Mouse (Mus musculus) embryonic facial prominence, embryonic 13.5 days (tissue): ENCODE results near the gene Elf4. TPM values are rescaled to one million over a fixed set of nuclear protein-coding genes. Genes with fewer than 3 reads are reported as not detected.
A peak's percentile ranks its signal among the peaks of the same experiment; 100 is the strongest.

Experiments used
- ATAC-seq: fragments of 200-750 bp; cut with Nextera tagmentation; 2 replicates; pipeline ENCODE4 v1.8.0; 2017; ENCODE audit warnings: low read depth; ENCODE audit not compliant: insufficient number of reproducible peaks, insufficient read depth, low FRiP score, low TSS enrichment
- H3K27ac ChIP-seq: fragments of 300-500 bp; sonication (generic); 2 replicates; pipeline ENCODE4 v1.5.1; 2015; ENCODE audit warnings: moderate library complexity, mild to moderate bottlenecking, inconsistent platforms
- H3K27me3 ChIP-seq: fragments of 300-500 bp; sonication (generic); 2 replicates; pipeline ENCODE4 v1.6.1; 2015; ENCODE audit warnings: mild to moderate bottlenecking, inconsistent platforms
- H3K36me3 ChIP-seq: fragments of 300-500 bp; sonication (generic); 2 replicates; pipeline ENCODE4 v1.6.1; 2015; ENCODE audit warnings: mild to moderate bottlenecking, inconsistent platforms
- H3K4me1 ChIP-seq: fragments of 300-500 bp; sonication (generic); 2 replicates; pipeline ENCODE4 v1.6.1; 2015; ENCODE audit warnings: inconsistent platforms
- H3K4me2 ChIP-seq: fragments of 300-500 bp; sonication (generic); 2 replicates; pipeline ENCODE4 v1.6.1; 2015; ENCODE audit warnings: moderate library complexity, mild to moderate bottlenecking, inconsistent platforms
- H3K4me3 ChIP-seq: fragments of 300-500 bp; sonication (generic); 2 replicates; pipeline ENCODE4 v1.5.1; 2015; ENCODE audit warnings: mild to moderate bottlenecking, inconsistent platforms
- H3K9ac ChIP-seq: fragments of 300-500 bp; sonication (generic); 2 replicates; pipeline ENCODE4 v1.6.1; 2015; ENCODE audit warnings: mild to moderate bottlenecking, inconsistent platforms
- H3K9me3 ChIP-seq: fragments of 300-500 bp; sonication (generic); 2 replicates; pipeline ENCODE4 v1.6.1; 2016; ENCODE audit warnings: inconsistent platforms
- WGBS: fragments of 180-500 bp; shearing (Covaris S2); methylation state at CpG from one replicate; pipeline ENCODE4 v1.1.7; 2015; ENCODE audit warnings: mixed read lengths; 5-methylcytosine and 5-hydroxymethylcytosine counted together
- polyA plus RNA-seq: library from polyadenylated mRNA; unstranded; fragments of >200 nt; fragmentation: Nextera tagmentation; extraction: Ambion mirVana; gene quantifications from 2 replicates; pipeline ENCODE4 v1.2.1, GENCODE M21; 2015

The Elf4 gene
- 4.5 and 5.2 TPM in 2 replicates for polyA plus RNA-seq

DNA sequence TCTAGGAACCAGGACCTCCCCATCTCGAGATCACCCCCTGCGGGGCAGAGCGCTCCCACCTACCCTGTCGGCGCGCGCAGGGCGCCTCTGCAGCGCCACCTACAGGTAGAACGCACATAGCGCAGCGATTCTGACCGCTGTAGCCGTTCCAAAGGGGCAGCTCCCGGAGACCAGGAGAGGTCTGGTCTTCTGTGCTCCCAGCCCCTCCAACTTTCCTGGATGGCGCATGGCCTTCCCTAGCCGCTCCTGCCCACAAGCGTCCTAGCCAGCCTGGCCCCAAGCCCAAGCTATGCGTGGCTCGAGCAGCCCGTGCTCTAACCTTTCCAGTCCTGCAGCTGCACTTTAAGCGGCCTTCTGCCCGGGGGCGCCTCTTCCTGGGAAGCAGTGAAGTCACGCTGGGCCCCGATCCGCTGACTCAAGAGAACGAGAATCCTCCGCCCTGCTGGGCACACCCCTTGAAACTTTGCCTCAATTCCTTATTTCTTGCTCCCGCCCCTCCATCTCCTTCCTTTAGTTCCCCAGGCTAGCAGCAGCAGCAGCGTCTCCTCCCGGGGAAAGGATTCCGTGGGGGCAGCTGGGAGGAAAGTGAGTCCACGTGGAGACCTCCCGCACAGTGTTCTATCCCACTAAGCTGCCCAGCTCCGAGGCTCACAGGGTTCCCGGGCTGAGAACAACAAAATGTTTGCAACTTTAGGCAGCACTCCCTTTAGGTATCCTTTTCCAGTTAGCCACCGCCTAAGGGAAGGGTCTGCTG is at the start of gene Elf4:
Gene Elf4 (minus strand): TSS at position 379 of the 754 bp plus-strand sequence.
- WGBS = 14% methylated on average over 38 of the region's 38 CpGs
- Histone ChIP-seq H3K9ac (peak within 1 kb of the TSS; percentile 67), H3K4me3 (peak within 1 kb of the TSS; percentile 43), H3K36me3 (no peaks in the 10 kb centered on the region), H3K4me1 (no peaks in the 10 kb centered on the region), H3K27me3 (no peaks in the 10 kb centered on the region), H3K9me3 (no peaks in the 10 kb centered on the region), H3K4me2 (peak within 1 kb of the TSS; percentile 64), H3K27ac (peak within 1 kb of the TSS; percentile 7; the same call in 1 of the 2 replicates)
- ATAC-seq = peak; percentile 76; the same call in 1 of the 2 replicates

DNA sequence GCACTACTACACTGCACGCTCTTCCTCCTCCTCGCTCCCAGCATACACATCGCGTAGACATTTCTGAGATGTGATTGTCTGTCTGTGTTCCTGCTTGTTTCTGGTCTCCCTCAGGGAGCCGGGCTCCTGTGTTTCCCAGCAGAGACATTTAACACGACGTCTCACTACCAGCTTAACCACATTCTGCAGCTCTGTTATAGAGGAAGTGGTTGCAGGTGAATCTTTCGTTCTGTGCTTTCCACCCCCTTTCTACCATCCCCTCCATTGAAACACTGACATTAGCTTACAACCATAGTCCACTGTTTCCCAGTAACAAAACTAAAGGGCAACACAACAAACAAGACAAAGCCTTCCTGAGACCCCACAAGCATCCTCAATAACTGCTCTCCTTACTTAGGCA is 30.8 kb upstream of the Elf4 start:
- Histone ChIP-seq H3K36me3 (peaks cover 20% of the 10 kb centered on the region), H3K27me3 (no peaks in the 10 kb centered on the region), H3K9ac (no peak overlapping the region), H3K4me1 (no peaks in the 10 kb centered on the region), H3K9me3 (no peaks in the 10 kb centered on the region), H3K4me2 (no peak overlapping the region), H3K27ac (no peak overlapping the region), H3K4me3 (no peak overlapping the region)
- ATAC-seq = no peak
- whole genome bisulfite sequencing = 91% methylated on average over 8 of the region's 8 CpGs

DNA sequence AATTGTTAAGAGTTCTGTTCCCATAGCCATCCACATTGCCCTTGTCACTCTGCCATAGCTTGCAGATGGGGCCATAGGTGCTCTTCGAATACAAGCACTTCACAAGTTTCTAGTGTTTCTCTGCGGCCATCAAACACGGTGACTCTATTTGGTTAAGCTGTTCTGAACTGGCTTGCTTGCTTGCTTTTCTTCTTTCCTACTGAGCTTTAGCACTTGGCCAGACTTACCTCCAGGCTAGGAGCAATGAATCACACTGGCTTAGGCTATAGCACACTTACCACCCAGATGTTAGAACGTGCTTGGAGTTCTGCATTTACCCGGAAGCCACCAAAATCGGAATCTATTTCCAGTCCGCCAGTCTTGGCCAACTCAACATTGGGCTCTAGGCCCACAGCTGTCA is 18.8 kb upstream of the Elf4 start:
- no peak overlapping the region for H3K27ac ChIP-seq
- H3K36me3 ChIP-seq = peaks cover 29% of the 10 kb centered on the region
- H3K9ac ChIP-seq = no peak overlapping the region
- WGBS = 90% methylated on average over 7 of the region's 7 CpGs
- no peaks in the 10 kb centered on the region for H3K9me3 ChIP-seq
- H3K27me3 ChIP-seq = no peaks in the 10 kb centered on the region
- H3K4me3 ChIP-seq = no peak overlapping the region
- H3K4me2 ChIP-seq = no peak overlapping the region
- no peaks in the 10 kb centered on the region for H3K4me1 ChIP-seq
- ATAC-seq = no peak

DNA sequence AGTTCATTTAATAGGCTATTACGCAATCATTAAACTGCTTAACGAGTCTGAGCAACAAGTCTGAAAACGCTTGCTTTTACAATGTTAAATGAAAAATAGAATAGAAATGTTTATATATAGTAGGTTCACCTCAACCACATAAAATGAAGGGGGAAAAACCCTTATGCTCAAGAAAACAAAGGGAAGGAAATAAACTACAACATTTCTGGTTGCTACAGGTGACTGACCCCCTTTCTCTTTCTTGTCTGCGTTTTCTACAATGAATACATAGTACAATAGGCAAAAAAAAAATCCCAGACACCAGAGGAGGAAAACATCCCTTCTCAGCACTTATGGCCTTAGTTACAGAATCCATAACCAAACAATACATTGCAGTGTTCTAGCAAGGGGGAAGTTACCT is 18.2 kb upstream of the Elf4 start:
- Histone ChIP-seq H3K9ac (no peak overlapping the region), H3K4me2 (no peak overlapping the region), H3K9me3 (no peaks in the 10 kb centered on the region), H3K27ac (no peak overlapping the region), H3K36me3 (peaks cover 32% of the 10 kb centered on the region), H3K4me3 (no peak overlapping the region), H3K27me3 (no peaks in the 10 kb centered on the region), H3K4me1 (no peaks in the 10 kb centered on the region)
- WGBS = 79% methylated on average over 4 of the region's 4 CpGs
- no peak for ATAC-seq

GRCm38 (mm10) chrX:48467355-48467946 is 4.5 kb upstream of the Elf4 start:
- no peaks in the 10 kb centered on the region for H3K9me3 ChIP-seq
- no peak overlapping the region for H3K4me2 ChIP-seq
- H3K4me1 ChIP-seq = no peaks in the 10 kb centered on the region
- no peak overlapping the region for H3K4me3 ChIP-seq
- 78% methylated on average over 3 of the region's 3 CpGs for WGBS
- no peak for ATAC-seq
- no peak overlapping the region for H3K9ac ChIP-seq
- H3K27ac ChIP-seq = no peak overlapping the region
- peaks cover 2% of the 10 kb centered on the region; the same call in 1 of the 2 replicates for H3K36me3 ChIP-seq
- H3K27me3 ChIP-seq = no peaks in the 10 kb centered on the region

GRCm38 (mm10) chrX:48466174-48466573 is 3.2 kb upstream of the Elf4 start:
- Histone ChIP-seq H3K27ac (no peak overlapping the region), H3K36me3 (no peaks in the 10 kb centered on the region), H3K27me3 (no peaks in the 10 kb centered on the region), H3K4me2 (no peak overlapping the region), H3K4me3 (no peak overlapping the region), H3K4me1 (no peaks in the 10 kb centered on the region), H3K9me3 (no peaks in the 10 kb centered on the region), H3K9ac (no peak overlapping the region)
- 85% methylated on average over 2 of the region's 2 CpGs for WGBS
- no peak for ATAC-seq

DNA sequence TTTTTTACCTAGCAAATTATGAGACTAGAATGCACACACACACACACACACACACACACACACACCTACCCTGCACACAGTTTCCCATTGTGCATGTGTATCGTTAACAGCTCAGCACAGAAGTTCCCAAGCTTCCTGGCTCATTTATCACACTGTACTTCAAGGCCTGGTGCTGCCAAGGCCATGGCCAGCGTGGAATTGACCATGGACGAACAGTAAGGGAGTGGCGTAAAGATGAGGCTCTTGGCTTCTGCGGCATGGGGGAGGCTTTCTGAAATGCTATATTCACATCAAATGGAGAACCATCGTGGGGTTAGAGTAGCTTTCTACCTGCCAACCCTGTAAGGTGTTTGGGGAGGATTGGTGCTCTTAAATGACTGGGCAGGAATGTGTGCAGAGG is 1.5 kb upstream of the Elf4 start:
- no peak overlapping the region for H3K4me3 ChIP-seq
- no peak overlapping the region for H3K9ac ChIP-seq
- H3K27ac ChIP-seq = no peak overlapping the region
- no peak for ATAC-seq
- 90% methylated on average over 6 of the region's 6 CpGs for WGBS
- no peaks in the 10 kb centered on the region for H3K9me3 ChIP-seq
- no peak overlapping the region for H3K4me2 ChIP-seq
- no peaks in the 10 kb centered on the region for H3K4me1 ChIP-seq
- no peaks in the 10 kb centered on the region for H3K36me3 ChIP-seq
- no peaks in the 10 kb centered on the region for H3K27me3 ChIP-seq

GRCm38 (mm10) chrX:48463636-48464035 is 704 bp upstream of the Elf4 start:
- 86% methylated on average over 4 of the region's 4 CpGs for WGBS
- no peak overlapping the region for H3K9ac ChIP-seq
- H3K4me1 ChIP-seq = no peaks in the 10 kb centered on the region
- ATAC-seq = no peak
- H3K4me3 ChIP-seq = no peak overlapping the region
- H3K36me3 ChIP-seq = no peaks in the 10 kb centered on the region
- H3K9me3 ChIP-seq = no peaks in the 10 kb centered on the region
- no peak overlapping the region; the same call in 1 of the 2 replicates for H3K4me2 ChIP-seq
- no peak overlapping the region for H3K27ac ChIP-seq
- H3K27me3 ChIP-seq = no peaks in the 10 kb centered on the region

GRCm38 (mm10) chrX:48462297-48462696 is 635 bp downstream of the Elf4 start:
- Histone ChIP-seq H3K27me3 (no peaks in the 10 kb centered on the region), H3K27ac (no peak overlapping the region), H3K4me1 (no peaks in the 10 kb centered on the region), H3K9ac (no peak overlapping the region), H3K4me3 (peak overlapping the region; percentile 43), H3K4me2 (peak overlapping the region; percentile 64), H3K36me3 (no peaks in the 10 kb centered on the region), H3K9me3 (no peaks in the 10 kb centered on the region)
- 30% methylated on average over 4 of the region's 4 CpGs for WGBS
- ATAC-seq = no peak

DNA sequence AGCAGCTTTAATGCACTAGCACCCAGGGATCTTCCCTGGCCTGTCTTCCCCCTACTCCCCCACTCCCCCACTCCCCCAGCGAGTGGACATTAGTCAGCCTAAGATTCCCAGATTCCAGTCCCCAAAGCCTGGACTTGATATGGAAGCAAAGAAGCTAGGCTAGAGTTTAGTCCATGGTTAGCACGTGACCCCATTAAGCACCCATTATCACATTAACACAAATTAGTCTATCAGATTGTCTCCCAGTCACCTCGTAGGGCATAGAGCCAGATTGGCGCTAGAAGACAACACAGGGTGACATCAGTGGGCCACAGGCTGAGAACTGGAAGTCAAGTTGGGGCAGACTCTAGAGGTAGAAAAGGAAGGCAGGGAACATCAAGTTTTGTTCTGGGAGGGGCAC is 1.9 kb downstream of the Elf4 start:
- ATAC-seq = no peak
- Histone ChIP-seq H3K9ac (no peak overlapping the region), H3K4me3 (no peak overlapping the region), H3K36me3 (no peaks in the 10 kb centered on the region), H3K4me1 (no peaks in the 10 kb centered on the region), H3K4me2 (no peak overlapping the region), H3K27ac (no peak overlapping the region), H3K27me3 (no peaks in the 10 kb centered on the region; the same call in 1 of the 2 replicates), H3K9me3 (no peaks in the 10 kb centered on the region)
- 72% methylated on average over 4 of the region's 4 CpGs for WGBS

DNA sequence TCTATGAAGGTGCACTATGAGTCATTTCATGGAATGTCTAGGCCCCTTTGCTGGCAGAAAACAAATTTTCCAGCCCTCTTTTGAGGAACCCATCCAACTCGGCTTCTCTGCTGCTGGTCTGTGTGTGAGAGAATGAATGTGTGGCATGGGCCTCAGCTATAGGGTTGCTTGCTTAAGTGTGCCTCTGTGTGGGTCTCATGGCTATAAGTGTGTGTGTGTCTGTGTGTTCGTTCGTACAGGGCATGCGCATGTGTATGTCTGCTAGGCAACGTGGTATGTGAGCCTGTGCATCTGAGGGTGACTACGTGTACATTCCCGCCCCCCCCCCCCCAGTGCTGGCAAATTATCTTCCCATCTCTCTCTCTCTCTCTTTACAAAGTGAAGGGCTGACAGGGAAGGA is 2.4 kb downstream of the Elf4 start:
- Histone ChIP-seq H3K27ac (no peak overlapping the region), H3K4me1 (no peaks in the 10 kb centered on the region), H3K9ac (no peak overlapping the region), H3K9me3 (no peaks in the 10 kb centered on the region), H3K4me2 (no peak overlapping the region), H3K36me3 (no peaks in the 10 kb centered on the region), H3K27me3 (no peaks in the 10 kb centered on the region; the same call in none of the 2 replicates), H3K4me3 (no peak overlapping the region)
- WGBS = 79% methylated on average over 7 of the region's 7 CpGs
- ATAC-seq = no peak

DNA sequence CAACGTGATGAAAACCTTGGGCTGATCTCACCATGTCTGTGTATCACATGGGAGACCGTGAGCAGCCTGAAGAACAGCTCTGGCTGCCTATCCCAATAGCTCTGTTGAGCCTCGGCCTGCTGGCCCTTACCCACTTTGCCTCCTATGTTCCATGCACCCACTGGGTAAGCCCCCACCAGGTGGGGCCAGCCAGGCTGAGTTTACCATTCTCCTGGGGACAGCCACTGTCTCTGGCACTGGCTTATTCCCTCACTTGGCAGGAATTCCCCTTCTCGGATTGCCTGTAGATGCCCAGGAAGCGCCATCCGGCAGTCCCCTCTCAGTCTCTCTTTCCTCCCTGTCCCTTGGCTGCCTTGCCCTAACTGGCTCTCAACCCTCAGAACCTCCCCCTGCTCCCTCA is 6.0 kb downstream of the Elf4 start:
- Histone ChIP-seq H3K27ac (no peak overlapping the region), H3K36me3 (no peaks in the 10 kb centered on the region), H3K4me2 (no peak overlapping the region), H3K9ac (no peak overlapping the region), H3K27me3 (peaks cover 17% of the 10 kb centered on the region), H3K4me3 (no peak overlapping the region), H3K4me1 (no peaks in the 10 kb centered on the region), H3K9me3 (no peaks in the 10 kb centered on the region)
- no peak for ATAC-seq
- 45% methylated on average over 6 of the region's 6 CpGs for WGBS
